ENCODE assay signal across 15 mouse cellular contexts in genomic region chrX:13489761-13490160, GRCm38 (mm10). TPM values are rescaled to one million over a fixed set of nuclear protein-coding genes. Genes with fewer than 3 reads are reported as not detected.
"Had no signal": no experiment of that assay in that cellular context is flagged by ENCODE, and none has a peak within 500 bp of the region (broad histone marks: within the 10 kb centered on the region; RNA-seq: fewer than 3 reads in every experiment).

No protein-coding gene starts in this region.

- H3K4me2 ChIP-seq: intestine, embryonic 15.5 days; kidney, embryonic 15.5 days; limb, embryonic 12.5 days; lung, embryonic 15.5 days; midbrain, embryonic 15.5 days; neural tube, embryonic 12.5 days had no signal

- H3K4me3 ChIP-seq: intestine, embryonic 15.5 days; kidney, embryonic 15.5 days; limb, embryonic 12.5 days; lung, embryonic 15.5 days; midbrain, embryonic 15.5 days; neural tube, embryonic 12.5 days had no signal

- H3K9ac ChIP-seq: intestine, embryonic 15.5 days; kidney, embryonic 15.5 days; limb, embryonic 12.5 days; lung, embryonic 15.5 days; midbrain, embryonic 15.5 days; neural tube, embryonic 12.5 days had no signal

- H3K4me1 ChIP-seq: intestine, embryonic 15.5 days; kidney, embryonic 15.5 days; limb, embryonic 12.5 days; lung, embryonic 15.5 days; midbrain, embryonic 15.5 days; neural tube, embryonic 12.5 days had no signal

- DNase-seq: kidney, adult 2 months; kidney, postnatal 14 days; layer of hippocampus, adult 9-11 months; layer of hippocampus, postnatal 36 days; lung, postnatal 14 days; thymus, postnatal 14 days had no signal

- H3K9me3 ChIP-seq: intestine, embryonic 15.5 days; limb, embryonic 12.5 days; lung, embryonic 15.5 days; midbrain, embryonic 15.5 days had no signal

- ATAC-seq: intestine, embryonic 15.5 days; midbrain, embryonic 15.5 days had no signal

- H3K27ac ChIP-seq: intestine, embryonic 15.5 days; kidney, embryonic 15.5 days; limb, embryonic 12.5 days; lung, embryonic 15.5 days; macrophage; midbrain, embryonic 15.5 days; neural tube, embryonic 12.5 days; stomach, postnatal 0 days had no signal

- H3K36me3 ChIP-seq: intestine, embryonic 15.5 days; kidney, embryonic 15.5 days; limb, embryonic 12.5 days; lung, embryonic 15.5 days; midbrain, embryonic 15.5 days; neural tube, embryonic 12.5 days had no signal

- H3K27me3 ChIP-seq: intestine, embryonic 15.5 days had no signal

RNA-seq across cellular contexts. Expression of gene Nyx, which starts 23.9 kb away (rescaled TPM):
- total RNA-seq: liver, adult 2 months had no signal
- polyA plus RNA-seq: intestine, embryonic 15.5 days; macrophage had no signal
